Mouse (Mus musculus) stomach, postnatal 0 days (tissue): ENCODE data around the gene Ckb.

ENCODE experiments used
- CTCF ChIP-seq: IDR thresholded peaks from 2 replicates; pipeline ENCODE4 v1.5.1; 2016; ENCODE audit warnings: antibody characterized with exemption, low read depth, mild to moderate bottlenecking, moderate library complexity
- EP300 ChIP-seq: optimal IDR thresholded peaks from 2 replicates; pipeline ENCODE3; 2016; ENCODE audit warnings: antibody characterized with exemption

- TF ChIP-seq CTCF = no peak
- TF ChIP-seq EP300 = no peak
These were observed 10.7 kb upstream of the Ckb start for GRCm38 (mm10) chr12:111682806-111683205.
